Mouse (Mus musculus) brain, embryonic 14.5 days (tissue): ENCODE measurements at regions not wholly inside any gene's neighbourhood (a gene's known extent, or its start where the extent isn't known, plus 50 kb on each side); places are given as distances from the start of the nearest gene placed in this dataset.
A peak's percentile ranks its signal among the peaks of the same experiment; 100 is the strongest.
"Not testable (repeated sequence)": the region's sequence is repeated elsewhere in the genome, so short reads cannot be mapped to it uniquely, and the experiment has no call there.

ENCODE experiments used
- DNase-seq: peaks from one replicate; pipeline ENCODE4 v3.0.0-alpha.2; 2011; ENCODE audit warnings: low read depth
- CTCF ChIP-seq: fragments of 200-500 bp; IDR thresholded peaks from 2 replicates; pipeline ENCODE4 v1.5.1; 2012; ENCODE audit warnings: inconsistent platforms, mild to moderate bottlenecking, moderate library complexity, borderline replicate concordance; ENCODE audit not compliant: insufficient read depth, insufficient read length; ENCODE audit errors: extremely low read depth
- POLR2A ChIP-seq: fragments of 200-500 bp; IDR thresholded peaks from 2 replicates; pipeline ENCODE4 v1.6.1; 2012; ENCODE audit warnings: mild to moderate bottlenecking, inconsistent platforms, borderline replicate concordance; ENCODE audit not compliant: poor library complexity, insufficient read depth, insufficient read length, severe bottlenecking; ENCODE audit errors: extremely low read depth

DNA sequence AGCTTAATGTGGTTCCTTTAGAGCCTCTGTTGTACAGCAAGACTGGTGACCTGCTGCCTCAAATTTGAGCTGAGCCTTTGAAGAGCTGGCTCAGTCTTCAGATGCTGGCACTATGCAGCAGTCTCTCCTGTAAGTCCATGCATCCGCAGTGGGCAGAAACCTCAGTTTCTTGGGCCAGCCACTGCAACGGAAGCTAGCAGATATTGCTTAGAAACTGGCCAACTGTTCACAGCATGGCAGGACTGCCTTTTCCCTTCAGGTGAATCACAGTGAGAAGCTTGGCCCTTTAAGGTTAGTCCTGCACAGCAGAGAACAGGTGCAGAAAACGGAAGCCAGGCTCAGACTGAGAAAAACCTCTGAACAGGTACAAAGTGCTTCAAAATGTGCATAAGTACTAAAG is 1976.8 kb upstream of the G6pd2 start:
- TF ChIP-seq POLR2A (no peak), CTCF (no peak)
- no peak for DNase-seq

DNA sequence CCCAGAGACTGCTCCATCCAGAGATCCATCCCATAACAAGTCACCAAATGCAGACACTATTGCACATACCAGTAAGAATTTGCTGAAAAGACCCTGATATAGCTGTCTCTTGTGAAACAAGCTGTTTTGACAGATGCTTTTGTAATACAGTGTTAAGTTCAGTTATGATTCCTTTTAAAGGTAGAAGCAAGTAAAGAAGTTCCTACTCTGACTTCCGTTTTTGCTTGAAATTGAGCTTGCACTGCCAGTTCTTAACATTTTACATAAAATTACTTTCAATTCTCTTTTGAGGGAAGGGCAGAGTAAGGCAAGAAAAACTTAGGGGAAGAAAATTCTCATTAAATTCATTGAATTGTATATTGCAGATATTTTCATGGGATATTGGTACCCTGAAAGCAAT is 1962.9 kb upstream of the G6pd2 start:
- DNase-seq: peak; percentile 1
- TF ChIP-seq POLR2A: no peak
- no peak for TF ChIP-seq CTCF

DNA sequence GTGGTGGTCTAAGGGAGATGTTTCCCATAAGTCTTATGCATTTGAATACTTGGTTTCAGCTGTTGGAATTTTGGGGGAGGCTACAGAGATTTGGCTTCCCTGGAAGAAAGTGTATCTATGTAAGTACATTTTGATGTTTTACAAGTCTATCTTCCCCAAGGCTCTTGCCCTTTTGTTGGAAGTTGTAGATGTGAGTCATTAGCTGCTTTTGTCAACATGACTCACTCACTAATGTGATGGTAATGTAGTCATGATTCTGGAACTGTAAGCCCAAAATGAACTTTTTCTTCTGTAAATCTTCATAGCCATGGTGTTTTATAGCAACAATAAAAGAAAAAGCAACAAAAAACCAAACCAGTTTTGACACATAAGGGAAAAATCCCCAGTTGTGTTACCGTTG is 1961.0 kb upstream of the G6pd2 start:
- no peak for DNase-seq
- TF ChIP-seq POLR2A: no peak
- no peak for TF ChIP-seq CTCF

DNA sequence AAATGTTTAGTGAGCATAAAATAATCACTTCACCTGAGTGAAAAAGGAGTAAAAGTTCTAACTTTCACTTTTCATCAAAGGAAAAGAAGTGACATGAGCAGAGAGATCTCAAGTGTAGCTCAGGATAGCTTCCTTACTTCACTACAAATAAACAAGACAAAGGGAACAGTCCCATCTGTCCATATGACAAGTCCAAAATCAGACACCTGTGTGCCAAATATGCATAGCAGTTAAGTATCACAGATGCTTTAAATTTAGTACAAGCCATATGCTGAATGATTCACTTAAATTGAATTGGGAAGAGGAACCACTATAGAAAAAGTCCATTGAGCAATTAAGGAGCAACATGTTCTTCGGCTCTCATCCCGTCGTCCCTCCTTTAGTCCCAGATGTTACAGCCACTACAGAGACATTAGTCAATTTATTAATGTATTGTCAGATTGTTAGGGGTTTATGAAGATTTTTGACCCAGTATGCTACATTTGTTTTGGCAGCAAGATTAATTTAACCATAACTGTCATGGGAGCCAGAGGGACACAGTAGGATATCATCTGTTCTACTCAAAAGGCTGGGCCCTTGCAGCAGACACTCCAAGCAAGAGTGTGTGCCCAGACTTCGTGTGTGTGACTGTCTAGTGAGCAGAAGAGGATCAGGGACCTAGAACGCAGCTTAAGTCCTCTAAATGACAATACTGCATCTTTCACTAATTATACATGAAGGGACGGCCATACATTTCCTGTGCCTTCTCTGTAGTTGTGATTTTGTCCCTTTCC is 1914.5 kb upstream of the G6pd2 start:
- no peak for TF ChIP-seq CTCF
- TF ChIP-seq POLR2A: no peak
- DNase-seq: peak; percentile 39

DNA sequence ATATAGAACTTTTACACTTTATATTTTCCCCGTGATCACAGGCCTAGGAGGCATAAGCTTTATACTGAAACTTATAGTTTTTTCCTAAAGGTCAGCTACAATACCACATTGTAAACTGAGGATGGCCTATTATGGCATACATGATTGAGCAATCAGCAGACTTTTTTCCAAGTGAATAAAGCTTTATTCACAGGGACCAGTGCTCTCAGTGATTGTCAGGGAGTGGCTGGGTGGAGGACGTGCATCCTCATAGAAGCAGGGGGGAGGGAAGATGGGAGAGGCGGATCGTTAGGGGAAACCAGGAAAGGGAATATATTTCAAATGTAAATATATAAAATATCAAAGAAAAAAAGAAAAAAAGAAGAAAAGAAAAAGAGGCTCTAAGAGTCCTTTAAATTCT is 1886.7 kb upstream of the G6pd2 start:
- TF ChIP-seq CTCF (no peak), POLR2A (no peak)
- no peak for DNase-seq

DNA sequence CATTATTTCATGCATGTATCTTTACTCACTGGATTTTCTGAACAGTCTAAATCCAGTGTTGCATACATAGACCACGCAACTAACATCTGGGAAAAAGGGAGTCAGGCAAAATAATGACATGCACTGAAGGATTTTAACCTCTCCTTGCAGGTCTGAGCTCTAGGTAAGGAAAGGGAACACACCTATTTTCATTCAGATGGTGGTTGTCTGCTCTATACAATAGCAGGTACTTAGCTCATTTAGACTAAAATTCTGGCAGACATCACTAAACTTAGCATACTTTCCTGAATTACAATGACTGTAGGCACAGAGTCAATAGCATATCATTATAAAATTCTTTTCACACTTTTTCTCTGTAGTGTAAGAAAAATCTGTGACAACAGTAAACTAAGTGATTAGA is 1867.8 kb upstream of the G6pd2 start:
- TF ChIP-seq POLR2A: no peak
- TF ChIP-seq CTCF: no peak
- no peak for DNase-seq

DNA sequence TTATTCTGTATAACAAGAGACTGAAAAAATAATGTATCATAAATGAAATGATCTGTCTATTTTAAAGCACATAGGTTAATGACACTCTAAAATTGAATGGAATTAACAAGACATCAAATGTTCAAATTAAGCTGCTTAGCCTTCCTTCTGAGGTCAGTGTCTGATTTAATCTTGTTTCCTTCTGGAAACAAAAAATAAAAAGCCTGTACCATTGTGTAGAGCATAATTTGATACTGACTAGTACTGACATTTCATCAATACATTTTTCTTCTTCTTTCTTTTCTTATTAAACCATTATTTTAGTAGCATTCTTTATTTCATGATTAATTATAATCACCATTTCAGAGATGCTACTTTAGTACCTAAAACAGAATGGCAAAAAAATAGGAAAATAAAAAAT is 1862.9 kb upstream of the G6pd2 start:
- no peak for DNase-seq
- no peak for TF ChIP-seq POLR2A
- TF ChIP-seq CTCF: no peak

DNA sequence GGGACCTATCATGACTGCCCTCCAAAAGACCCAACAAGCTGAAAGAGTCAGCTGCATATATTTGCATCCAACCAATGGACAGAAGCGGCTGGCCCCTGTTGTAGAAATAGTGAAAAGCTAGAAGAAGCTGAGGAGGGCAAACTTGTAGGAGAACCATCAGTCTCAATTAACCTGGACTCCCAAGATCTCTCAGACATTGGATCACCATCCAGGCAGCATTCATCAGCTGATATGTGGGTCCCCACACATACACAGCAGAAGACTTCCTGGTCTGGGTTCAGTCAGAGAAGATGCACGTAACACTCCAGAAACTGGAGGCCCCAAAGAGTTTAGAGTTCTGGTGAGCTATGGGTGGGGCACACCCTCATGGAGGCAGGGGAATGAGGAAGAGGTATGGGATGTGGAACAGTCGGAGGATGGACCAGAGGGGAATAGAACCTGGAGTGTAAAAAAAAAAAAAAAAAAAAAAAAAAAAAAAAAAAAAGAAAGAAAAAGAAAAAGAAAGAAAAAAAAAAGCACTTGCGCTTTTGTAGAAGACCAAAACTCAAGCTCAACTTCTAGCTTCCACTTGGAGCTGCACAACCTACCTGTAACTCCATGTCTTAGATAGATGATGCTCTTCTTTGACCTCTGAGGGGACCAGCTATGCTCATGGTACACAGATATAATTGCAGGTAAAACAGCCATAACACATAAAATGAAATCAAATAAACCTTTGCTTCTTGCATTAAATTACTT is 1860.6 kb upstream of the G6pd2 start:
- TF ChIP-seq CTCF: no peak

DNA sequence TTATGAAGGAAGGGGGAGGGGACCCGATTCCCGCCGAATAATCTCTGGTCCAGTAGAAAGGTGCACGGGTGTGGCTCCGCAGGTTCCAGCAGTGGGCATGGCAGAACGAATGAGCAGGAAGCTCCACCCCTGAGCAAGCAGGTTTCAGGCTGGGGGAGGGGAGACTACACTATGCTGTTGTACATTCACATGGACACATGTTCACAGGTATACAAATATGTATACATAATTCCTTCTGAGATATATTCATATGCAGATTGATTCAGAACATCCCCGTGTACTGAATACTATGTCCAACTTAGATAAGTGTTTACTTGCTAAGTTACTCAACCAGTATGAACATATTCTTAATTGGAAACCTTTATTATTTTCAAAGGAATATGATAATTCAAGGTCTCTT is 1852.4 kb upstream of the G6pd2 start:
- not testable (repeated sequence) for DNase-seq

More for the DNA sequence above, 1860.6 kb upstream of the G6pd2 start:
- DNase-seq: no peak

DNA sequence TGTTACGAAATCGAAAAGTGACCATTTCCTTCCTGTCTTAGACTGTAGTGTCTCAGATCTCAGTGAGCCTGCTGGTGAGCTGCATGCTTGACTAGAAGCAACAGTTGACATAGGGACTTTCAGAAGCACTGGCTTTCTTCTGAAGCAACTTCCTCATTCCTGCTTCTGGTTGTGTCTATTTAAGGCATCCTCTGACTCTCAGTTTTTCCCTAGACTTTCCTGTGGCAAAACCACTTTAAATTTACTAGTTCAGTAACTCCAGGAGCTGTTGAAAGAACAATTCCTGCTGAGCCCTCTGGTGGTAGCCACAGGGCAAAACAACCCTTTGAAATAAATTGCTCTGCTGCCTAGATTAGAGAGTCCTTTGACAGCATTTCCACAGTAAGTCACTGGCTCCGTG is 1811.9 kb upstream of the G6pd2 start:
- peak; percentile 70 for DNase-seq
- TF ChIP-seq POLR2A (no peak), CTCF (peak; percentile 63; the same call in 1 of the 2 replicates)

DNA sequence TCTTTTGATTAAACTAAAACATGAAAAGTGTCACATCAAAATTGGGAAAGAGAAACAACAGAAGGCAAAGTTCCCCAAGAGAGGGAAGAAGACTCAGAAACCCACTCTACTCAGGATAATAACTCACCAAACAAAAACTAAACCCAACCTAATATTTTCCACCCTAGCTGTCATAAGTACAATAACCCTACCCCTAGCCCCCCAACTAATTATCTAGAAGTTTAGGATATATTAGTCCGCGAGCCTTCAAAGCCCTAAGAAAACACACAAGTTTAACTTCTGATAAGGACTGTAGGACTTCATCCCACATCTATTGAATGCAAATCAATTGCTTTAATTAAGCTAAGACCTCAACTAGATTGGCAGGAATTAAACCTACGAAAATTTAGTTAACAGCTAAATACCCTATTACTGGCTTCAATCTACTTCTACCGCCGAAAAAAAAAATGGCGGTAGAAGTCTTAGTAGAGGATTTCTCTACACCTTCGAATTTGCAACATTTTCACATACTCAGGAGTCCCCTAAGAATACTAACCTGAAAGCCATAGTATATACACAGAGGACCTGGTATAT is 1765.9 kb upstream of the G6pd2 start:
- not testable (repeated sequence) for DNase-seq

DNA sequence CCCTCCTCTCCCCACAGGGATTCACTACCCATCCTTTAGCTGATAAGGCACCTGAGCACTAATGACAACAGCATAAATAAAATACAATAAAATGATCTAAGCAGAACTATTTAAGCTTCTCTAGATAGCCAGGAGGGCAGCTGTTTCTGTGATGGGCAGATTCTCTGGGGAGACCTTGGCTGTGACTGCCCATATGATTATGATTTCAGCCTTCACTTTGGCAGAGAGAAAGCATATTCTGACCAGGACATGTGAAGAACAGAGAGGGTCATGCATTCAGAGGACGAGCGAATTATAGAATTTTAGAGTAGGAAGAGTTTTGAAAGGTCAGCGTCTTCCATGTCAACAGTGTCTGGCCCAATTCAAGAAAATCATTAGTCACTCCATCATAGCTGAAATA is 1759.6 kb upstream of the G6pd2 start:
- TF ChIP-seq POLR2A (no peak), CTCF (no peak)
- peak; percentile 22 for DNase-seq
